Mouse (Mus musculus) cortical plate, adult 2 months (tissue): ENCODE data around the gene Ccdc18. TPM values are rescaled to one million over a fixed set of nuclear protein-coding genes. Genes with fewer than 3 reads are reported as not detected.

ENCODE experiments used
- H3K27ac ChIP-seq: fragments of 200-500 bp; 2 replicates; pipeline ENCODE4 v1.5.1; 2012; ENCODE audit warnings: low read length, control low read depth, inconsistent platforms; ENCODE audit not compliant: insufficient read depth
- H3K4me1 ChIP-seq: fragments of 200-500 bp; 2 replicates; pipeline ENCODE4 v1.6.1; 2011; ENCODE audit warnings: low read length; ENCODE audit not compliant: control insufficient read depth, insufficient read depth
- H3K4me3 ChIP-seq: fragments of 200-500 bp; 2 replicates; pipeline ENCODE4 v1.5.1; 2011; ENCODE audit warnings: mild to moderate bottlenecking, low read length, control low read depth; ENCODE audit not compliant: insufficient read depth
- CTCF ChIP-seq: fragments of 200-500 bp; IDR thresholded peaks from 2 replicates; pipeline ENCODE4 v1.5.1; 2011; ENCODE audit warnings: mild to moderate bottlenecking, control low read depth, low read length; ENCODE audit not compliant: insufficient read depth; ENCODE audit errors: extremely low read depth
- POLR2A ChIP-seq: fragments of 200-500 bp; IDR thresholded peaks from 2 replicates; pipeline ENCODE4 v1.6.1; 2011; ENCODE audit warnings: mild to moderate bottlenecking, low read length, control low read depth; ENCODE audit not compliant: insufficient read depth; ENCODE audit errors: extremely low read depth
- polyA plus RNA-seq: library from polyadenylated mRNA; depleted of rRNA; stranded (reverse); fragments of >200 nt; gene quantifications from 2 replicates; pipeline ENCODE4 v1.2.3, GENCODE M21; 2012

Gene Ccdc18
- polyA plus RNA-seq, 1 experiment = 0.44 TPM

DNA sequence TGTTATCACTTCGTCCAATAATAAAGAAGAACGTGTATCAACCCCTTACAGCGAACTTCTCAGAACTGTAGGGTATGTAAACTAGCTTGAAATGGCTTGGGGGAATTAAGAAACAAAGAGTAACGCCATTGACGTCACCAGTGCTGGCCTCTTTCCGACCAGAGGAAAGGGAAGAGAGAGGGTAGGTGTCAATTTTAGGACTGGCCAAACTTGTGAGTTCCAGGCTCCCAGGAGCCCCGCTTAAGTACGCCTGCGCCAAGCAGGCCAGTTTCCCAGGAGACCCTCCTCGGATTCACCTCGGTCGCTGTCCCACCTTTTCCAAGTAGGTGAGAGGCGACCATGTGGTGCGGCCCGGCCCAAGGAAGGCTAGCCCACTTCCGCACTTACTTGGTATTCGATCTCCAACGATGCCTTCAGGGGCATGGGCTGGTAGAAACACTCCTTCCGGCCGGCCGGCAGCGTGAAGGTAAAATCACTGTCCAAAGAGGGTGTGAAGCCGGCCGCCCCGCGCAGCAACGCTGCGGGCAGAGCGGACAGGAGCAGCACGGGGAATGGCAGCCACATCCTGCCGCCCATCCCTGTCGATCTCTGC lies 730 bp upstream of the Ccdc18 start:
- no peak overlapping the region for H3K27ac ChIP-seq
- no peak for TF ChIP-seq POLR2A
- no peak for TF ChIP-seq CTCF
- H3K4me3 ChIP-seq = peak overlapping the region; percentile 76
- H3K4me1 ChIP-seq = no peaks in the 10 kb centered on the region

DNA sequence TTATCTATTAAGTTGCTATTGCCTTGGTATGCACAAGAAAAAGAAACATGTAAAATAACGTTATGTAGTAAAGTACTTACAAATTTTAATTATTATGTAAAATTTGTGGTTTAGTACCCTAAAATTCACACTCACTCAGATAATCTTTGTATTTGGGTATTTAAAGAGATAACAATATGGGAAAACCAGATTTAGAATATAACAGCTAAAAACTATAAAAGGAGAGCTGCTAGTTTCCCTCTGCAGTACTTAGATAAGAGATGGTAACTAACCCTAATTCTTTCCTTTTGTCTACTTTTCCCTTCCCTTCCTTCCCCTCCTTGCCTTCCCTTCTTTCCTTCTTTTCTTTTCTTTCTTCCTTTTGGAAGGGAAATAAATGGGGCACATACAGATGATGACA lies 19.9 kb downstream of the Ccdc18 start:
- Histone ChIP-seq H3K4me3 (no peak overlapping the region), H3K4me1 (no peaks in the 10 kb centered on the region), H3K27ac (no peak overlapping the region)
- TF ChIP-seq CTCF (no peak), POLR2A (no peak)

DNA sequence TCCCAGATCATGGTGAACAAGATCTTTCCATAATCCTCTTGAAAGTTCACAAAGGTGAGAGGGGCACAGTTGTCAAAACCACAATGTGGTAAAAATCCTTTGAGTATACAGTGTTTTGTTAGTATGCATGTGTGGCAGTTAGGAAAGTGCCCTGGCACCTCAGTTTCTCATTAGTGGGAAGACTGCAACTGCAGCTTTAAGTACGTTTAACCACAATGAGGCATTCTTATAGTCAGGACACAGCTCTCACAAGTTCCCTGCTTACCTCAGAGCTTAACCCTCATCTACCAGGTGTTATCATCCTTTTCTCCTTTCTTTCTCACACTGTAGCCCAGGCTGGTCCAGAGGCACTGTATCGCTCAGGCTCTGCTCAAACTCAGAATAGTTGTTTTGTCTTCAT lies 28.1 kb downstream of the Ccdc18 start:
- Histone ChIP-seq H3K4me1 (no peaks in the 10 kb centered on the region), H3K27ac (no peak overlapping the region), H3K4me3 (no peak overlapping the region)
- TF ChIP-seq POLR2A = no peak
- TF ChIP-seq CTCF = no peak

DNA sequence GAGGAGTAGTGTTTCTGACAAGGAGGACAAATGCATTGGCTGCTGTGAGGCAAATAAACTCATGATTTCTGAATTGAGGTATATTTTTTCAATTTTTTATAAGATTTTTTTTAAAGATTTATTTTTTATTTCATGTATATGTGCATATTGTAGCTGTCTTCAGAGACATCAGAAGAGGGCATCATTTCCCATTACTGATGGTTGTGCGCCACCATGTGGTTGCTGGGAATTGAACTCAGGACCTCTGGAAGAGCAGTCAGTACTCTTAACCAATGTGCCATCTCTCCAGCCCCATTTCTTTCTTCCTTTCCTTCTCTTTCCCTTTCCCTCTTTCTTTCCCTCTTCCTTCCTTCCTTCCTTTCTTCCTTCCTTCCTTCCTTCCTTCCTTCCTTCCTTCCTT lies 31.0 kb downstream of the Ccdc18 start:
- TF ChIP-seq POLR2A (no peak), CTCF (peak; percentile 25; the same call in 1 of the 2 replicates)
- H3K27ac ChIP-seq = no peak overlapping the region
- no peak overlapping the region for H3K4me3 ChIP-seq
- H3K4me1 ChIP-seq = no peaks in the 10 kb centered on the region

DNA sequence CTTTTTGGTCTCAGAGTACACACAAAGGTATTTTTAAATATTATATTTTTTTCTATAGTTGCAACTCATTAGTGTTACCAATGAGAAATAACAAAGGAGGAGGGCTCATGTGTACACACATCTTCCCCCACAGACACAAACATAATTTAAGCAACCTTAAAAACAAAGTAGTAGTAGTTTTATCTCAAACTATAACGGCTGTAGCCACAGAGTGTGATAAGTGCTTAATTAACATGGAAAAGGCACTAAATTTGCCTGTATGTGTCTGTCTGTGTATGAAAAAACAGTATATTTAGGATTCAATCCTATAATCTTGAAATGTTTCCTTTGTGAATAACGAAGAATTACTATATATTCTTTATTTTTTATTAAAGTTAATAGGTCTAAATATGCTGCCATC lies 51.4 kb downstream of the Ccdc18 start:
- H3K4me3 ChIP-seq = no peak overlapping the region
- no peak for TF ChIP-seq POLR2A
- no peak overlapping the region for H3K27ac ChIP-seq
- no peaks in the 10 kb centered on the region for H3K4me1 ChIP-seq

DNA sequence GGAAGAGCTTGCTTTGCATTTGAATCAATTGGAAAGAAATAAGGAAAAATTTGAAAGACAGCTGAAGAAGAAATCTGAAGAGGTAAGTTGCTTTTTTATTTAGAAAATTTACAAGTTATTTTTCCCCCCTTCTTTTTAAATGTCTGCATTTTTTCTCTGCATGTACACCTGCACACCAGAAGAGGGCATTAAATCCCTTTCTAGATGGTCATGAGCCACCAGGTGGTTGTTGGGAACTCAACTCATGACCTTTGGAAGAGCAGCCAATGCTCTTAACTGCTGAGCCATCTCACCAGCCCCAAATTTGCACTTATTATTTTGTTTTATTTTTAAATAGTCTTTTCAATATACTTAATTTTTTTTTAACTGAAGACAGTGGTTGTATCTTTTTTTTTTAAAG lies 56.3 kb downstream of the Ccdc18 start:
- Histone ChIP-seq H3K4me1 (no peaks in the 10 kb centered on the region), H3K4me3 (no peak overlapping the region), H3K27ac (no peak overlapping the region)
- TF ChIP-seq CTCF (no peak), POLR2A (no peak)

DNA sequence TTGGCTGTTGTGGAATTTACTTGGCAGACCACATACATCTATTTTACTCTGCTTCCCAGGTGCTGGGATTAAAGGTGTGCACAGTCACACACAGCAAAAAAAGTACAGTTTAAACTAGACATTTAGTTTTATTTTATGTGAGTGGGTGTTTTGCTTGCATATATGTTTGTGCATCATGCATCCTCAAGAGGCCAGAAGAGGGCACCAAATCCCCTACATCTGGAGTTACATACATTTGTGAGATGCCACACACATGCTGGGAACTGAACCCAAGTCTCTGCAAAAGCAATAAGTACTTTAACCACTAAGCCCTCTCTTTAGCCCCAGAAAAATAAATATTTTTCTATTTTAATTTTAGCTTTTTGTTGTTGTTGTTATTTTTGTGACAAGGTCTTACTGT lies 73.3 kb downstream of the Ccdc18 start:
- no peak for TF ChIP-seq POLR2A
- TF ChIP-seq CTCF = no peak
- Histone ChIP-seq H3K4me1 (no peaks in the 10 kb centered on the region), H3K27ac (no peak overlapping the region), H3K4me3 (no peak overlapping the region)

DNA sequence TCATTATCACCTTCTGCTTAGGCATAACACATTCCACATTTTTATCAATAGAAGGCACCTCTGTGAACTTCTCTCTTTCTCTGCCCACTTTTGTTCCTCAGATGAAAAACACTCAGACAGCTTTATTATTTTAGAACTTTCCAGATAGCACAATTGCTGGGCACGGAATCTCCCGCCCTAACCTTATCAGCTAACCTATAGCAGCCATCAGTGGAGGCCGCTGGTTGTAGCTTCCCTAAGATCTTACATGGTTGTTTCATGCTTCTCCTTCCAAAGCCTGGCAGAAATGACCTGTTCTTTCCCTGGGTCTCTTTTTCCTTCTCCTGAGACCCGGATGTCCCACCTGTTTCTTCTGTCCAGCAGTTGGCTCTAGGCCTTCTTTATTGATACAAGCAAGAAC lies 78.8 kb downstream of the Ccdc18 start:
- TF ChIP-seq POLR2A (no peak), CTCF (no peak)
- H3K27ac ChIP-seq = no peak overlapping the region
- no peaks in the 10 kb centered on the region for H3K4me1 ChIP-seq
- H3K4me3 ChIP-seq = no peak overlapping the region

DNA sequence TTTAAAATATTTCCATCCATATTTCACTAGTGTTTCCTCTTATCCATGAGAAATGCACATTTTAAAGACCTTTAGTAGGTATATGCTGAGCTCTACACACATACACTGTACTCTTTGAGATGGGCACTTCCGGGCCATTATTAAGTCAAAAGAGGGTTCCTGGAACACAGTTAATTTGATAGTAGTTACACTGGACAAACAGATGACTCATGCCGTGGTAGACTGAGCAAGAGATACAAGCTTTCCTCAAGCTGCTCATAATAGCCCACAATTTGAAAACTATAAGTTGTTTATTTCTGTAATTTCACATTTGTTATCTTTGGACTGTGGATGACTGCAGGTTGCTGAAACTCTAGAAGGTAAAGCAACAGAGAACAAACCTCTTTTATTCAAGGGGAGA lies 82.3 kb downstream of the Ccdc18 start:
- no peaks in the 10 kb centered on the region for H3K4me1 ChIP-seq
- H3K4me3 ChIP-seq = no peak overlapping the region
- no peak overlapping the region for H3K27ac ChIP-seq
- no peak for TF ChIP-seq POLR2A
- TF ChIP-seq CTCF = no peak

DNA sequence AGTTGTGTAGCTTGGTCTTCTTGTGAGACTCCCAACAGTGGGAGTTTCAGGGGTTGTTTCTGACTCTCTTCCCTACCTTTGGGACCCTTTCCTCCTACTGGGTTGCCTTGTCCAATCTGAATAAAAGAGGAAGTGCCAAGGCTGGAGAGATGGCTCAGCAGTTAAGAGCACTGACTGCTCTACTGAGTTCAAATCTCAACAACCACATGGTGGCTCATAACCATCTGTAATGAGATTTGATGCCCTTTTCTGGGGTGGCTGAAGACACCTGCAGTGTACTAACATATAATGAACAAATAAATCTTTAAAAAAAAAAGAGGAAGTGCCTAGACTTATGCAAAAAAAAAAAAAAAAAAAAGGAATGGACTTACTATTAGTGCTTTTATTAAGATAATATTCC lies 91.4 kb downstream of the Ccdc18 start:
- H3K4me1 ChIP-seq = no peaks in the 10 kb centered on the region
- TF ChIP-seq POLR2A (no peak), CTCF (no peak)
- no peak overlapping the region for H3K27ac ChIP-seq
- no peak overlapping the region for H3K4me3 ChIP-seq
